Mouse (Mus musculus): ENCODE measurements around the gene Nek8. TPM values are rescaled to one million over a fixed set of nuclear protein-coding genes. Genes with fewer than 3 reads are reported as not detected.

The Nek8 gene
- polyA plus RNA-seq, 1 experiment from 2014 or later: 15.3 TPM

- H3K4me2 ChIP-seq: no peak overlapping the region
- no peak overlapping the region for H3K27ac ChIP-seq (ENCODE audit: low read depth)
- no peaks in the 10 kb centered on the region for H3K9me3 ChIP-seq (ENCODE audit: low read depth, low read length)
- WGBS: 83% methylated on average over 7 of the region's 7 CpGs
- H3K4me1 ChIP-seq (ENCODE audit: insufficient read depth): no peaks in the 10 kb centered on the region
- no peak for TF ChIP-seq CTCF (IDR thresholded peaks at IDR 0.05; ENCODE audit: low read depth)
- ATAC-seq (ENCODE audit: insufficient read depth) (no peak), DNase-seq (no peak)
- H3K4me3 ChIP-seq (ENCODE audit: low read depth, low read length): no peak overlapping the region
- H3K9ac ChIP-seq: no peak overlapping the region
- H3K36me3 ChIP-seq (ENCODE audit: insufficient read depth): peaks cover 86% of the 10 kb centered on the region
- no peaks in the 10 kb centered on the region for H3K27me3 ChIP-seq (ENCODE audit: insufficient read depth, low read length)
Observed at GRCm38 (mm10) chr11:78207190-78207589, 30.7 kb upstream of the Nek8 start.

DNA sequence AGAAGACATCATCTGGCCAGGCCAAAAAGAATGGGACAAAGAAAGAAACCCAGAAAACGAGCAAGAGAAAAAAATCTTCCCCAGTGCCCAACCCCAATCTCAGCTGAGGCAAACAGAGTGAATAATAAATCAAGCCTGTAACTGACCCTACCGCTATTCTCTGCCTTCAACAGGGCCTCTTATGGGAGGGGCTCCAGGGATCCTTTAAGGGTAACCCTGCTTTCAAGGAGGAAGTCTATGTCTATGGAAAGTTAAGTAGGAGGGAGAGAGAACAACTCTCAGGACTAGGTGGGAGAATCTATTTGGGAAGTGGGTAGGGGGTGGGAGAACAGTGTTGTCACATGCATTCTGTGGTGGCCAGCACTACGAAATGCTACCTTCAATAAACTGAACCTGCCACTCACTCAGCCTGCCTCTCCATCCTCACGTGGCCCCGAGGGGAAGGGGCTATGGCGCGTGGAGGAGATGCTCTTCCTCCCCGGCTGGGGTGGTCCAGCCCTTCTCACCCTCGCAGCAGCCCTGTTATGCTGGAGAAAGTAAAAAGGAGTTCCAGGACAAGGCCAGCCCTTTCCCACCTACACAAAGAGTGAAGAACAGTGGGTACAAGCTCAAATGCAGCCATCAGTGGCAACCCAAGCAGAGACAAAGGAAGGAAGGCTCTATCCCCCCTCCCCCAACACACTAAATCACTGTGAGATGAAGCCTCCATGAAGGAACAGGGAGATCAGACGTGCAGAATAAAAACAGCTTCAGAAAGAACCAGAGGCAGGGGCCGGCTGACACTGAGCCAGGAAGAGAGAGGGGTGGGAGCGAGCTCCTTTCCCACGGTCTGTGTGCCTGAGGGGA is 29.1 kb upstream of the Nek8 start:
- no peak overlapping the region for H3K4me2 ChIP-seq
- DNase-seq: no peak
- ATAC-seq (ENCODE audit: insufficient read depth): no peak
- no peaks in the 10 kb centered on the region for H3K27me3 ChIP-seq (ENCODE audit: insufficient read depth, low read length)
- no peaks in the 10 kb centered on the region for H3K9me3 ChIP-seq (ENCODE audit: low read depth, low read length)
- H3K36me3 ChIP-seq (ENCODE audit: insufficient read depth): peaks cover 70% of the 10 kb centered on the region
- H3K27ac ChIP-seq (ENCODE audit: low read depth): no peak overlapping the region
- no peaks in the 10 kb centered on the region for H3K4me1 ChIP-seq (ENCODE audit: insufficient read depth)
- 67% methylated on average over 13 of the region's 13 CpGs for WGBS
- H3K9ac ChIP-seq: no peak overlapping the region
- no peak overlapping the region for H3K4me3 ChIP-seq (ENCODE audit: low read depth, low read length)
- no peak for TF ChIP-seq CTCF (IDR thresholded peaks at IDR 0.05; ENCODE audit: low read depth)

DNA sequence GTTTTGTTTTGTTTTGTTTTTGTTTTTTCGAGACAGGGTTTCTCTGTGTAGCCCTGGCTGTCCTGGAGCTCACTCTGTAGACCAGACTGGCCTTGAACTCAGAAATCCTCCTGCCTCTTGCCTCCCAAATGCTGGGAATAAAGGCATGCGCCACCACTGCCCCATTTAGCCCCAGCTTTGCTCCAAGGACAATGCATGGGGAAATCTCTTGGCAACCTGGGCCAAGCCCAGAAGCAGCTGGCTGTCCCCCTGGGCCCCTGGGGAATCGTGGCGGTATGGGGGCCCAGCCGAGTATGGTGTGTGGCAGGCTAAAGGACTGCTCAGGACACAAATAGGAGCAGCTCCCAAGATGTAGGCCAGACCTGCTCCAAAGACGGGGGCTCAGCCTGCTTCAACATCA is 27.8 kb upstream of the Nek8 start:
- Histone ChIP-seq H3K4me1 (ENCODE audit: insufficient read depth) (no peaks in the 10 kb centered on the region), H3K36me3 (ENCODE audit: insufficient read depth) (peaks cover 57% of the 10 kb centered on the region), H3K9me3 (ENCODE audit: low read depth, low read length) (no peaks in the 10 kb centered on the region), H3K27me3 (ENCODE audit: insufficient read depth, low read length) (no peaks in the 10 kb centered on the region), H3K9ac (no peak overlapping the region), H3K4me3 (ENCODE audit: low read depth, low read length) (no peak overlapping the region), H3K27ac (ENCODE audit: low read depth) (no peak overlapping the region), H3K4me2 (no peak overlapping the region)
- TF ChIP-seq CTCF (IDR thresholded peaks at IDR 0.05; ENCODE audit: low read depth): no peak
- ATAC-seq (ENCODE audit: insufficient read depth) (no peak), DNase-seq (no peak)
- 78% methylated on average over 6 of the region's 6 CpGs for WGBS

GRCm38 (mm10) chr11:78202372-78202771 is 25.9 kb upstream of the Nek8 start:
- H3K4me2 ChIP-seq: no peak overlapping the region
- H3K9me3 ChIP-seq (ENCODE audit: low read depth, low read length): no peaks in the 10 kb centered on the region
- ATAC-seq (ENCODE audit: insufficient read depth) (no peak), DNase-seq (no peak)
- no peak overlapping the region for H3K9ac ChIP-seq
- 93% methylated on average over 3 of the region's 3 CpGs for WGBS
- no peak overlapping the region for H3K27ac ChIP-seq (ENCODE audit: low read depth)
- H3K27me3 ChIP-seq (ENCODE audit: insufficient read depth, low read length): no peaks in the 10 kb centered on the region
- H3K4me3 ChIP-seq (ENCODE audit: low read depth, low read length): no peak overlapping the region
- H3K36me3 ChIP-seq (ENCODE audit: insufficient read depth): peaks cover 38% of the 10 kb centered on the region
- H3K4me1 ChIP-seq (ENCODE audit: insufficient read depth): no peaks in the 10 kb centered on the region
- TF ChIP-seq CTCF (IDR thresholded peaks at IDR 0.05; ENCODE audit: low read depth): no peak

DNA sequence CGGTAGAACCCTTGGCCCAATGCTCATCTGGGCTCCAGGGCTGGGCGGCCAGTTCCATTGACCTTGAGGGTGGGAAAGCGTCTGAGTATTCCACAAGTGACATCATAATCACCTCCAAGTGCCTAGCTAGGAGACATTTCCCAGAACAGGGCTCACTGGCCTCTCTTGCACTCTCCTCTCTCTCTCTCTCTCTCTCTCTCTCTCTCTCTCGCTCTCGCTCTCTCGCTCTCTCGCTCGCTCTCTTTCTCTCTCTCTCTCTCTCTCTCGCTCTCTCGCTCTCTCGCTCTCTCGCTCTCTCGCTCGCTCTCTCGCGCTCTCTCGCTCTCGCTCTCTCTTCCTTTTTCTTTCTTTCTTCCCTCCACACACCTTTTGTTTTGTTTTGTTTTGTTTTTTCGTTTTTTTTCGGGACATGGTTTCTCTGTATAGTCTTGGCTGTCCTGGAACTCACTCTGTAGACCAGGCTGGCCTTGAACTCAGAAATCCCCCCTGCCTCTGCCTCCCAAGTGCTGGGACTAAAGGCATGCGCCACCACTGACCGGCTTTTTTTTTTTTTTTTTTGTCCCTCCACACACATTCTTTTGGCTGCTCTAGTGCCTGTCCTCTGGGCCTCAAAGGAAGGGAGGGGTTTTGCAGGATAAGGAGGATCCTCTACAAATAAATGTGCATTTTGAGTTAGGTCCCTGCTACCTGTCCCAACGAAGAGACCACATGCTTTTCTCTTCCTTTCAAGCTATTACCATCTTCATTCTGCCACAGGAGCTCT is 18.8 kb upstream of the Nek8 start:
- H3K4me1 ChIP-seq (ENCODE audit: insufficient read depth): peaks cover 6% of the 10 kb centered on the region; the same call in 1 of the 2 replicates
- H3K9me3 ChIP-seq (ENCODE audit: low read depth, low read length): no peaks in the 10 kb centered on the region
- H3K27ac ChIP-seq (ENCODE audit: low read depth): peak overlapping the region; percentile 30
- WGBS: 58% methylated on average over 23 of the region's 23 CpGs
- peak overlapping the region; percentile 46 for H3K4me3 ChIP-seq (ENCODE audit: low read depth, low read length)
- peak overlapping the region; percentile 70 for H3K4me2 ChIP-seq
- H3K9ac ChIP-seq: peak overlapping the region; percentile 40
- H3K36me3 ChIP-seq (ENCODE audit: insufficient read depth): peaks cover 28% of the 10 kb centered on the region
- H3K27me3 ChIP-seq (ENCODE audit: insufficient read depth, low read length): no peaks in the 10 kb centered on the region
- no peak for ATAC-seq (ENCODE audit: insufficient read depth)
- DNase-seq: no peak
- no peak for TF ChIP-seq CTCF (IDR thresholded peaks at IDR 0.05; ENCODE audit: low read depth)

DNA sequence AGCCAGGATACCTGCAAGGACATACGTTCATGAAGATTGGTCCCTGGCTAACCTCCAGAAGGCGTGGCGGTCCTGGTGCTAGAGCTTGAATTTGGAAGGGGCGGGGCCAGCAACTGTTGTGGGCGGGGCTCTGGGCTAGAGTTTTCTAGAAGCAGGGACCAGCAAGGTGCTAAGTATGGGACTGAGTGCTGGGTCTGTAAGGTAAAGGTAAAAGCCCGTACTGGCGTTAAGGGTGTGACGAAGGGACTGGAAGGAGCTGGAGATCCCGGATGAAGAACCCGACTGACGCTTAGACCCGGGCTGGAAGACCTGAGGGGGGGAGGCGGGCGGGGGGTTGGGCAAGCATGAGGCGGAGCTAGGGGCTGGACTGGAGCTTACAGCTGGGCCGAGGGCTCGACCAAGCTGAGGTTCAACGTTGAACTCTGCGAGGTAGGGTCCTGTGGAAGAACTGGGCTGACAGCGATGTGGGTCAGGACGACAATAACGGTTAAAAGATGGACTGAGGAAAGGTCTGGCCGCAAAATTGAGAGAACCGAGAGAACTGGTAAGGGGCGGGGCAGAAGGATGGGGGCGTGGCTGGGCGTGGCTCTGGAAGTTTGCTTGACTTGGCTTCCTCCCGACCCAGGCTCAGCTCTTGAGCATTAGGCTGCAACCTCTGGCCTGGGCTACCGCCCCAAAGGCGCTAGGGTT is 18.1 kb upstream of the Nek8 start:
- Histone ChIP-seq H3K27me3 (ENCODE audit: insufficient read depth, low read length) (no peaks in the 10 kb centered on the region), H3K4me1 (ENCODE audit: insufficient read depth) (peaks cover 11% of the 10 kb centered on the region), H3K27ac (ENCODE audit: low read depth) (peak overlapping the region; percentile 30), H3K4me3 (ENCODE audit: low read depth, low read length) (peak overlapping the region; percentile 46), H3K36me3 (ENCODE audit: insufficient read depth) (peaks cover 28% of the 10 kb centered on the region), H3K9me3 (ENCODE audit: low read depth, low read length) (no peaks in the 10 kb centered on the region), H3K4me2 (peak overlapping the region; percentile 70), H3K9ac (peak overlapping the region; percentile 40)
- DNase-seq (peak; percentile 84), ATAC-seq (ENCODE audit: insufficient read depth) (peak; percentile 74)
- 3% methylated on average over 30 of the region's 30 CpGs for WGBS
- TF ChIP-seq CTCF (IDR thresholded peaks at IDR 0.05; ENCODE audit: low read depth): no peak
